In the genomic region with DNA sequence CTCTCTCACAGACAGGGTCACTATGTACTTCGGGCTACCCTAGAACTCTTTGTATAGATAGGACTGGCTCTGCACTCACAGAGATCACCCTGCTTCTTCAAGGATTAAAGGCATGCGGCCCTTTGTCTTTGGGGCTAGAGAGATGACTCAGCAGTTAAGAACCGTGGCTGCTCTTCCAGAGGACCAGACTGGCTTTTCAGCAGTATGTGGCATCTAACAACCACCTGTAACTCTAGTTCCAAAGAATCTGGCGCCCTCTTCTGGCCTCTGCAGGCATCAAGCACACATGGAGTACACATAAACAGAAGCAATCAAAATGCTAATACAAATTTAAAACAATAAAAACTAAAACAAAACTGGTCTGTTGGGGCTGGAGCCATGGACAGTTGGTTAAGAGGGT, we compare ENCODE assay signal across 1 mouse cellular context.
TF ChIP-seq lines count a peak whose summit lies in the region.

No protein-coding gene starts in this region.

TF ChIP-seq in ES-E14, 5 proteins besides CTCF, POLR2A, EP300 and RAD21:
- peak; percentile 18; the same call in 1 of the 2 replicates for TF ChIP-seq HCFC1 (IDR thresholded peaks at IDR 0.05; ENCODE audit: borderline replicate concordance, insufficient read depth, low read length)
- TF ChIP-seq CHD2 (IDR thresholded peaks at IDR 0.05; ENCODE audit: low read depth, low read length), result 0 out of 2 replicates have a peak, but pooled peaks have one; percentile 17
- TF ChIP-seq ZC3H11A (IDR thresholded peaks at IDR 0.05; ENCODE audit: borderline replicate concordance, low read depth, low read length), result no peak
- TF ChIP-seq MAFK (IDR thresholded peaks at IDR 0.05; ENCODE audit: insufficient read depth, low read depth, low read length), result peak; percentile 99
- no peak for TF ChIP-seq ZNF384 (IDR thresholded peaks at IDR 0.05; ENCODE audit: low read depth, low read length)
